Mouse (Mus musculus) cerebellum, adult 18-20 months (tissue): ENCODE measurements around the gene Ifnb1.

Source experiments
- DNase-seq, 2 experiments: peaks; one replicate each; pipeline ENCODE4 v3.0.0; 2021

Ifnb1 gene

GRCm38 (mm10) chr4:88496321-88497018 is 26.1 kb downstream of the Ifnb1 start:
- DNase-seq = no peak

GRCm38 (mm10) chr4:88489622-88490021 is 33.0 kb downstream of the Ifnb1 start:
- DNase-seq = no peak

- no peak for DNase-seq
Observed at GRCm38 (mm10) chr4:88488107-88488506, 34.5 kb downstream of the Ifnb1 start.

- no peak for DNase-seq
Observed at GRCm38 (mm10) chr4:88480130-88480529, 42.4 kb downstream of the Ifnb1 start.

GRCm38 (mm10) chr4:88478809-88479186 is 43.8 kb downstream of the Ifnb1 start:
- no peak for DNase-seq

GRCm38 (mm10) chr4:88478177-88478808 is 44.3 kb downstream of the Ifnb1 start:
- no peak for DNase-seq

- DNase-seq = no peak
Observed at GRCm38 (mm10) chr4:88476511-88477210, 45.9 kb downstream of the Ifnb1 start.

GRCm38 (mm10) chr4:88476084-88476483 is 46.5 kb downstream of the Ifnb1 start:
- DNase-seq = no peak
